Mouse (Mus musculus) spleen, postnatal 36 days (tissue): ENCODE measurements around the gene Fkbp11.

ENCODE experiments used
- DNase-seq, 2 experiments: peaks; one replicate each; pipeline ENCODE4 v3.0.0; 2022; ENCODE audit warnings: low spot score in 2 of 2, mixed read lengths in 1 of 2

Gene Fkbp11

GRCm38 (mm10) chr15:98695726-98696125 lies 32.3 kb downstream of the Fkbp11 start:
- DNase-seq = no peak

GRCm38 (mm10) chr15:98692171-98692715 lies 35.8 kb downstream of the Fkbp11 start:
- DNase-seq = no peak

- DNase-seq = no peak
Observed at GRCm38 (mm10) chr15:98691486-98692147, 36.4 kb downstream of the Fkbp11 start.

- DNase-seq = no peak
Observed at GRCm38 (mm10) chr15:98689682-98690081, 38.3 kb downstream of the Fkbp11 start.

- no peak for DNase-seq
Observed at GRCm38 (mm10) chr15:98685926-98686325, 42.1 kb downstream of the Fkbp11 start.

- no peak for DNase-seq
Observed at GRCm38 (mm10) chr15:98683746-98684145, 44.3 kb downstream of the Fkbp11 start.

- DNase-seq = no peak
Observed at GRCm38 (mm10) chr15:98683177-98683576, 44.8 kb downstream of the Fkbp11 start.

- no peak for DNase-seq
Observed at GRCm38 (mm10) chr15:98681633-98682032, 46.4 kb downstream of the Fkbp11 start.

GRCm38 (mm10) chr15:98680660-98681059 lies 47.3 kb downstream of the Fkbp11 start:
- DNase-seq = no peak

GRCm38 (mm10) chr15:98677977-98678376 lies 50.0 kb downstream of the Fkbp11 start:
- no peak for DNase-seq

GRCm38 (mm10) chr15:98676940-98677728 lies 50.9 kb downstream of the Fkbp11 start, which contains the start of gene Rnd1:
TSS of gene Rnd1 (minus strand) at chr15:98677461.
- DNase-seq = peak; percentile 66 to 71

- DNase-seq = no peak
Observed at GRCm38 (mm10) chr15:98676471-98676870, 51.5 kb downstream of the Fkbp11 start.

- no peak for DNase-seq
Observed at GRCm38 (mm10) chr15:98675634-98676250, 52.3 kb downstream of the Fkbp11 start.

GRCm38 (mm10) chr15:98674994-98675545 lies 52.9 kb downstream of the Fkbp11 start:
- DNase-seq = no peak
